Mouse (Mus musculus) thymus, postnatal 25 days (tissue): ENCODE data around the gene Rbm8a2.
"Not testable (repeated sequence)": the region's sequence is repeated elsewhere in the genome, so short reads cannot be mapped to it uniquely, and the experiment has no call there.

Source experiments
- DNase-seq: peaks from one replicate; pipeline ENCODE4 v3.0.0; 2022

Gene Rbm8a2

GRCm38 (mm10) chr1:175979014-175979413 is at the start of gene Rbm8a2:
TSS of gene Rbm8a2 (minus strand) at chr1:175979114.
- DNase-seq = not testable (repeated sequence)

DNA sequence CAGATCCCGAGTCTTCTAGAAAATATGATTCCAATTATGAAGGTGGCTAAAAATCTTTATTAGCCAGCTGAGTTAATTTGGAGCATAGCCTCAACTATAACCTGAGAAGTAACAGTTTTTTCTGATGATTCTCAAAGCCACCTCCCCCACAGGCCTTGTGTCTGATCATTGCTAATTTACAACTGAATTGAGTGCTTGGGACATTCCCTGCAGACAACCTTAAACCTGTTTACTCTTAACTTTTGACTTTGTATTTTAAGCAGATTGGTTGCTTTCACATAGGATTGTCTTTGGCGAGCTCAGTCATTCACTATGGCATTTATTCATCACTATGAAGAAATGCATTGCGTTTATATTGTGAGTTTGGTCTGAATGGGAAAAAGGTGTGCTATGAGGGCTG is 49.5 kb upstream of the Rbm8a2 start:
- DNase-seq = no peak

DNA sequence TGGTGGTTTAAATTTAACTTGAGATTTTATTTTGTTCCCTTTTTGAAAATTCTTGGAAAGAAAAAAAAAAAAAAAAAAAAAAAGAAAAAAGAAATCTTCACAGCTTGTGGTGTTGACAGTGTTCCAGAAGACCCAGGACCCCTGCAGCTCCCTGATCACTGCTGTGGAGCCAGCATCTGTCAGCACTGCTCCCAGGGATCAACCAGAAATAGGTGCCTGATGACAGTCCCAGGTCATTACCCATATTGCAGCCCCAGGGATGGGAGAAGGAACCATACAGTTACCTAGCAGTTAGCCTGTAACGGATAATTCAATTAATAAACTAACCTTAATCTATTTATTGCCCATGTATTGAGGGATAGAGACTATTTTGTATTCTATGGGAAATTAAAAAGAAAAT is 45.6 kb upstream of the Rbm8a2 start:
- no peak for DNase-seq

- DNase-seq = no peak
Observed at GRCm38 (mm10) chr1:176018523-176018922, 39.6 kb upstream of the Rbm8a2 start.

- DNase-seq = no peak
Observed at GRCm38 (mm10) chr1:176016076-176016475, 37.2 kb upstream of the Rbm8a2 start.

DNA sequence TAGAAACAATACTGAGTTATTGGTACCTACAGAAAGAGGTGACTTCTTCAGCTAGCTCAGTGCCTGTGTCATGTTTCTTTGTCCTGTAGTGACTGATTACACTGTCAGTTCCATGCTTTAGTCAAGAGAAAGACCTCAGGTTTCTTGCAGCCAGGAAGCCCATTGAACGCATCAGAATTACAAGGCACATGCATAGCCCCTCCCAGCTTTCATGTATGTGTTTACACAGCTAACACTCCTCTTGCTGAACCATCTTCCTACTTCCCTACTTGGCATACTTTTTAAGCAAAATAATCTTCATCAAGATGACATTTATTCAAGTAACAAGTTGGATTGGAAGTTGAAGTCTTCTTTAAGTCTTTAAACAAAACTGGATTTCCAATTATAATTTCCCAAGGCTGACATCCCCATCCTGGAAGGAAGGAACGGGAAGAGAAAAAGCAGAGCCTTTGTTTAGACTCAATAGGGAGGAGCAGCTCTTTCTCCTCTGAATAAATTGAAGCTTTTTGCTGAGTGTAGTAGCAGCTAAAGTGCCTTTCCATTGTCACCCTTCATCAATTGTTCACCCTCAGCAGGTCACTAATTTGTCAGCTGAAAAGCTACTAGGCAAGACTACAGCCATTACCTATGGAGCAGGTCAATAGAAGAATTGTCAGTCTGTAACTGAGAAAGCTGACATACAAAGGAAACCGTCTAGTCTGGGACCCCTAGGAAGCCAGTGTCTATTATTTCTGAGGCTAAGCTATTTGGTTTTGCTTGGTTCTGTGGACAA is 34.8 kb upstream of the Rbm8a2 start:
- DNase-seq = no peak

GRCm38 (mm10) chr1:176011535-176011934 is 32.6 kb upstream of the Rbm8a2 start:
- DNase-seq = no peak

GRCm38 (mm10) chr1:176011072-176011471 is 32.2 kb upstream of the Rbm8a2 start:
- DNase-seq = no peak

GRCm38 (mm10) chr1:176008411-176008810 is 29.5 kb upstream of the Rbm8a2 start:
- no peak for DNase-seq

GRCm38 (mm10) chr1:176000599-176000998 is 21.7 kb upstream of the Rbm8a2 start:
- no peak for DNase-seq

- DNase-seq = no peak
Observed at GRCm38 (mm10) chr1:175997076-175997651, 18.2 kb upstream of the Rbm8a2 start.

DNA sequence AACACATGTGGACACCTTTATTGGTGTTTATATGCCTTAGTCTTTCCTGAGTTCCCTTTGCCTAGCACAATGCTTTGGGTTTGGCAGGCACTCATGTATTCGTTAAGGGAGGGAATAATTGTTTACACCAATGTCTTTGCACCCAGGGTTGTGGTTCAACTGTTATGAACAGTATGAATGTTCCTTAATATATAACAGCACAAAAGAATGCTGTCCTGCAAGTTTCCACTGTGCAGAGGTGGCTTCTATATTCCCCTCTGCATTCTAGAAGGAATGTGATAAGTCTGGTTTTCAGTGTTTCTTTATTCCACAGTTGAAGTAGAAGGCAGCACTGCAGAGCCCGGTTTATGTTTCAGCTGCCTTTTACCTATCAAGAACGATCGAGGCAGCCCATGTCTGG is 10.0 kb upstream of the Rbm8a2 start:
- no peak for DNase-seq

GRCm38 (mm10) chr1:175988448-175988847 is 9.5 kb upstream of the Rbm8a2 start:
- no peak for DNase-seq

DNA sequence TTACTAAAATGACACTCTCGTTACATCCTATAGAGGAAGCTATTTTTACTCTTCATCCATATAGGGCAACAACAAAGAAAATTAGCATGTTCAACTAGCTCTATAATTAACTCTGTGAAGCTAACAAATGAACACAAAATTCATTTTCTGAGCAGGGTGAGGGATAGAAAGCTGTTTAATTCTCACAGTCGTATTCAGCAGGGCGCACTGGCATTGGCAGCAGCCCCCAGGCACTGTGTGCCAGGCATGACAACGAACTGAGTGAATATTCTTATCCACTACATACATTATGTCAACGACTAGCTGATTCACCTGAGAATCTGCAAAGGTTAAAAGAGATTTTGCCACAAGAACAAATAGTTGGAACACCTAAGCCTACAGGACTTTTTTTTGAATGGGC is 8.2 kb downstream of the Rbm8a2 start:
- DNase-seq = no peak

DNA sequence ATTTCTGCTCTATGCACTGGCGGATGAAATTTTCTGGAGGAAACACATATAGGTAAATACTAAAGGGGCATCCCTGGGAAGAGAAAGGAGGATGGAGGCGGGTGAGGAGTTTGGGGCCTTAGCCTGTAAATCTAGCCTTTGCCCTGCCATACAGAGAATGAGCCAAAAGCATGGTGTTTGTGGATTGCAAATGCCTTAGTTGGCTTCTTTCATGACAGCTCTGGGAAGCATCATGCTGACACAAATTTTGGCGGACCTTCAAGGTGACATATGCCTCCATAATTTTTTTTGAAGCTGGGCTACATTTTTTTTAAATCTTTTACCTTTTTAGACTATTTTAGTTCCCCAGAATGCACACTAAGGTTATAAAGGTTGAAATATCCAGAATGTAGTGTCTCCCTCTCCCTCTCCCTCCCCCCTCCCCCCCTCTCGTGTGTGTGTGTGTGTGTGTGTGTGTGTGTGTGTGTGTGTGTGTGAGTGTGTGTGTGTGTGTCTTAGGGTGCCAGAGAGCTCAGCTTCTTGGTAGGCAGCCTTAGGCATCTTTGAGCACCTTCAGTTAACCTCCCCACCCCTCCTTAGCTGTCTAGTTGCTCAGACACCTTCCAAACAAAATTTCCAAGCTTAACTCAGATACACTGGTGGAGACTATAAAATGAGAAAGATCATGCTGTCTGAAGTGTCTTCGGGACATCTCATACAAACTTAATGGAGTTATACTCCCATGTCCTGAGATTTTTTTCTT is 11.7 kb downstream of the Rbm8a2 start:
- no peak for DNase-seq

GRCm38 (mm10) chr1:175961786-175962185 is 17.1 kb downstream of the Rbm8a2 start:
- DNase-seq = no peak

GRCm38 (mm10) chr1:175950851-175951250 is 28.1 kb downstream of the Rbm8a2 start:
- DNase-seq = no peak

GRCm38 (mm10) chr1:175950421-175950820 is 28.5 kb downstream of the Rbm8a2 start:
- DNase-seq = no peak

DNA sequence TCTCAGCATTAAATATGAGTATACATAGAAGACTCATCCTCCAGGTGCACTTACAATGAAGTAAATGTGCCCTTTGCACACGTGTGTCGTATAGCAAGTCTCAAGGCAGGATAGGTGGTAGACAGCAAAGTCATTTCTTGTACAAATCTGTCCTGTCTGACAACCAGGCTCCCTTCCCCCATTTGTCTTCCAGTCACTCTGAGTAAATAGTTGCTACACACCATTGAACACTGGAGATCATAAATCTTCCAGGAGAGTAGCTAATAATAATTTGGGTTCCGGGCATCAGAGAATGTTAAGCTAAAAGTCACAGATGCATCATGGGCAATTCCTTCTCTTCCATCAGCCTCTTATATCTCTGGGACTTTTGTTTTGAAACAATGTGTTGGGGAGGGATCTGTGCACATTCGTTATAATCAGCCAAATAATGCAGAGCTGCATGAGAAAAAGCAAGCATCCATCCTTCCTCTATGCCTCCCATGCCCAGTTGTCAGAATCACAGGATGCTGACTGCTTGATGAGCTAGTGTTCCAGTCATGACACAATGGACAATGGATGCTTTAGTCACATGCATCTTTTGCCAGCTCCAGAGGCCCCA is 32.1 kb downstream of the Rbm8a2 start:
- DNase-seq = no peak

- DNase-seq = no peak
Observed at GRCm38 (mm10) chr1:175943168-175943567, 35.7 kb downstream of the Rbm8a2 start.

GRCm38 (mm10) chr1:175938731-175939130 is 40.2 kb downstream of the Rbm8a2 start:
- no peak for DNase-seq

DNA sequence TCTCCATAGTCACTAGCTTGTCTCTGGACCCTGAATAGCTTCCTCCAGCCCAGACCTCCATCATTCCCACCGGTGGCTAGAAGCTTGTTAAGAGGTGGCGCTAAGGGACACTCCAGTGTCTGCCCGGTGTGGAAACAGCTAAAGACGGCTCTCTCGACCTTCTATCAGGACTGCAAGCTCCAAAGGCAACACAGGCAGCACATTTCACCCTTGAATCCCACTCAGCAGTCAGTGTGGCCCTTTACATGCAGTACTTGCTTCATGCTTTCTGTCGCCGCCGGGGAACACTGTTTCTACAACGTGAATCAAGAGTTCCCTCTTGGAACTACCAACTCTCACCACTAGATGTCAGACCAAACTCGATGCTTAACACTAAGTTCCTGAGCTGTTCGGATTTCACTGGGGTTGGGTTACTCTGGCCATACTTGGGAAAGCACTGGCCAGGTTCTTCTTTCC is 42.6 kb downstream of the Rbm8a2 start:
- peak; percentile 10 for DNase-seq

DNA sequence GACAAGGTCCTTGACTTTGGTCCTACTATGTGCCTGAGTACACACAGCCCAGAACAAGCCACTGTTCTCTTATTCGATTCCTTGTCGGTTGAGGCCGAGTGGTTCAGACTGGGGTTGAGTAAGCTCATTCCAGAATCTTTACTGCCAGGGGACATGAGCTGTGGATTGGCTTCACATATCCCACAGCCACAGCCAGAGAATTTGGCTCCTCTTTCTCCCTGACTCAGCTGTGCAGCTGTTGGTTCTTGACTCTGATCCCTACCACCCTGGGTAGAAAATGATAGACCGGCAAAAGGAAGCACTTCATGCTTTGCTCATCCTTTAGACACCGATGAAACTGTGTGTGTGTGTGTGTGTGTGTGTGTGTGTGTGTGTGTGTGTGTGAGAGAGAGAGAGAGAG is 47.5 kb downstream of the Rbm8a2 start:
- DNase-seq = no peak
